Mouse (Mus musculus) liver, postnatal 0 days (tissue): Measurements from ENCODE around the gene Srp54c. TPM values are rescaled to one million over a fixed set of nuclear protein-coding genes. Genes with fewer than 3 reads are reported as not detected.
"Not testable (repeated sequence)": the region's sequence is repeated elsewhere in the genome, so short reads cannot be mapped to it uniquely, and the experiment has no call there.

Source experiments
- ATAC-seq: fragments of 200-750 bp; cut with Nextera tagmentation; 2 replicates; pipeline ENCODE4 v1.8.0; 2017; ENCODE audit warnings: mild to moderate bottlenecking, moderate library complexity
- DNase-seq: peaks from one replicate; pipeline ENCODE4 v3.0.0-alpha.2; 2016
- H3K27ac ChIP-seq: fragments of 300-500 bp; sonication (generic); 2 replicates; pipeline ENCODE4 v1.5.1; 2014; ENCODE audit warnings: antibody characterized with exemption, moderate library complexity, mild to moderate bottlenecking, low read depth
- H3K27me3 ChIP-seq: fragments of 300-500 bp; sonication (generic); 2 replicates; pipeline ENCODE4 v1.6.1; 2014; ENCODE audit warnings: low read length, control low read depth, mixed read lengths; ENCODE audit not compliant: insufficient read depth
- H3K36me3 ChIP-seq: fragments of 300-500 bp; sonication (generic); replicated peaks from 2 replicates; pipeline ENCODE4 v1.6.1; 2014; ENCODE audit warnings: mild to moderate bottlenecking, control low read depth, low read length, moderate library complexity, mixed read lengths; ENCODE audit not compliant: insufficient read depth
- H3K4me1 ChIP-seq: fragments of 300-500 bp; sonication (generic); 2 replicates; pipeline ENCODE4 v1.6.1; 2014; ENCODE audit warnings: antibody characterized with exemption, mild to moderate bottlenecking, control low read depth; ENCODE audit not compliant: insufficient read depth
- H3K4me2 ChIP-seq: fragments of 300-500 bp; sonication (generic); 2 replicates; pipeline ENCODE4 v1.6.1; 2014; ENCODE audit warnings: low read depth, mild to moderate bottlenecking, low read length, moderate library complexity, mixed read lengths
- H3K4me3 ChIP-seq: fragments of 300-500 bp; sonication (generic); 2 replicates; pipeline ENCODE4 v1.5.1; 2014; ENCODE audit warnings: low read depth, low read length
- H3K9ac ChIP-seq: fragments of 300-500 bp; sonication (generic); replicated peaks from 2 replicates; pipeline ENCODE4 v1.6.1; 2014; ENCODE audit warnings: mild to moderate bottlenecking, moderate library complexity
- H3K9me3 ChIP-seq: fragments of 300-500 bp; sonication (generic); 2 replicates; pipeline ENCODE4 v1.6.1; 2016; ENCODE audit warnings: mild to moderate bottlenecking, control low read depth, low read length, mixed read lengths
- CTCF ChIP-seq: sonication (generic); IDR thresholded peaks from 2 replicates; pipeline ENCODE4 v1.5.1; 2016; ENCODE audit warnings: antibody characterized with exemption, low read depth
- EP300 ChIP-seq: IDR thresholded peaks from 2 replicates; pipeline ENCODE4 v1.6.1; 2016; ENCODE audit warnings: antibody characterized with exemption, low read depth, mild to moderate bottlenecking
- WGBS: fragments of 180-500 bp; shearing (Covaris S2); extraction: QIAGEN DNeasy Blood & Tissue Kit; methylation state at CpG from one replicate; pipeline ENCODE4 v1.1.7; 2014; ENCODE audit not compliant: insufficient replicate concordance; 5-methylcytosine and 5-hydroxymethylcytosine counted together
- polyA plus RNA-seq: library from polyadenylated mRNA; unstranded; fragments of >200 nt; fragmentation: Nextera tagmentation; extraction: Ambion mirVana; gene quantifications from 2 replicates; pipeline ENCODE4 v1.2.1, GENCODE M21; 2015

Gene Srp54c
- polyA plus RNA-seq, 1 experiment from 2014 or later = 30.4 TPM

DNA sequence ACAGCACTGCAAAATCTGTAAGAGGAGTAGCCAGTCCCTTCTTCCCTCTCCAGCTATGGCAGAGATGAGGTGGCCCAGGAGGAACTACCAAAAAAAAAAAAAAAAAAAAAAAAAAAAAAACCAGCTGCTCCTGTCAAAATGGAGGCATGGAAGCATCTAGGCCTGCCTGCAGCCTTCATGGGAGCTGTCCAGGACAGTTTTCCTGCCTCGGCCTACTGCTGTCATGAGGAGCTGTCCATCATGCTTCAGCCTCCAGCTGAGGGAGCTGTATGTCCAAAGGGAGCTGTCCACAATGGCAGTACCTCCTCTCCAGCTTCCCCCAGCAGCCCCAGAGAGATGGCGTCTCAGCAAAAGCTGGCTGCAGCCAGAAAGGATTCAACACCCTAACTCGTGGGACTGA, 42.3 kb downstream of the Srp54c start:
- Histone ChIP-seq H3K27ac (no peak overlapping the region), H3K9ac (no peak overlapping the region), H3K4me1 (no peaks in the 10 kb centered on the region), H3K36me3 (no peaks in the 10 kb centered on the region), H3K4me3 (no peak overlapping the region), H3K27me3 (no peaks in the 10 kb centered on the region), H3K9me3 (no peaks in the 10 kb centered on the region), H3K4me2 (no peak overlapping the region)
- TF ChIP-seq EP300 = no peak
- TF ChIP-seq CTCF = no peak
- DNase-seq (no peak), ATAC-seq (no peak)
- WGBS = 65% methylated on average over 3 of the region's 3 CpGs

- H3K9me3 ChIP-seq, H3K27ac ChIP-seq, H3K9ac ChIP-seq, DNase-seq, H3K4me3 ChIP-seq, H3K4me1 ChIP-seq, H3K4me2 ChIP-seq, H3K27me3 ChIP-seq, H3K36me3 ChIP-seq: not testable (repeated sequence)
- ATAC-seq = 0 out of 2 replicates have a peak, but pooled peaks have one; percentile 17
- 89% methylated on average over 3 of the region's 6 CpGs for WGBS
Measured at GRCm38 (mm10) chr12:55277583-55277982, 47.6 kb downstream of the Srp54c start.

GRCm38 (mm10) chr12:55298112-55298511, 68.1 kb downstream of the Srp54c start:
- no peak overlapping the region for H3K27ac ChIP-seq
- peaks cover 18% of the 10 kb centered on the region for H3K4me1 ChIP-seq
- H3K9me3 ChIP-seq = no peaks in the 10 kb centered on the region
- H3K9ac ChIP-seq = no peak overlapping the region
- TF ChIP-seq CTCF = no peak
- no peak for TF ChIP-seq EP300
- H3K4me2 ChIP-seq = no peak overlapping the region
- no peak for ATAC-seq
- H3K4me3 ChIP-seq = no peak overlapping the region
- H3K27me3 ChIP-seq = no peaks in the 10 kb centered on the region
- peaks cover 37% of the 10 kb centered on the region for H3K36me3 ChIP-seq
- 93% methylated on average over 9 of the region's 9 CpGs for WGBS
- no peak for DNase-seq

- Histone ChIP-seq H3K4me3 (no peak within 1 kb of the TSS), H3K27me3 (no peaks in the 10 kb centered on the region), H3K4me1 (peaks cover 27% of the 10 kb centered on the region), H3K9ac (no peak within 1 kb of the TSS), H3K4me2 (no peak within 1 kb of the TSS), H3K36me3 (peaks cover 27% of the 10 kb centered on the region), H3K27ac (no peak within 1 kb of the TSS), H3K9me3 (no peaks in the 10 kb centered on the region)
- DNase-seq = no peak
- ATAC-seq = no peak
- TF ChIP-seq EP300 (no peak), CTCF (no peak)
- 68% methylated on average over 5 of the region's 5 CpGs for WGBS
Measured at GRCm38 (mm10) chr12:55299336-55299735, 69.4 kb downstream of the Srp54c start, which contains the start of gene 1110008L16Rik. 1110008L16Rik (plus strand) TSS chr12:55299577.

- peak overlapping the region; percentile 81 for H3K4me3 ChIP-seq
- WGBS = 59% methylated on average over 3 of the region's 3 CpGs
- no peaks in the 10 kb centered on the region for H3K27me3 ChIP-seq
- H3K4me2 ChIP-seq = peak overlapping the region; percentile 92
- peak overlapping the region; percentile 87; the same call in 1 of the 2 replicates for H3K9ac ChIP-seq
- ATAC-seq = no peak
- H3K9me3 ChIP-seq = no peaks in the 10 kb centered on the region
- DNase-seq = no peak
- H3K4me1 ChIP-seq = peaks cover 29% of the 10 kb centered on the region
- H3K27ac ChIP-seq = no peak overlapping the region
- TF ChIP-seq EP300 = no peak
- TF ChIP-seq CTCF = no peak
- H3K36me3 ChIP-seq = peaks cover 21% of the 10 kb centered on the region
Measured at GRCm38 (mm10) chr12:55300820-55301351, 70.9 kb downstream of the Srp54c start.

DNA sequence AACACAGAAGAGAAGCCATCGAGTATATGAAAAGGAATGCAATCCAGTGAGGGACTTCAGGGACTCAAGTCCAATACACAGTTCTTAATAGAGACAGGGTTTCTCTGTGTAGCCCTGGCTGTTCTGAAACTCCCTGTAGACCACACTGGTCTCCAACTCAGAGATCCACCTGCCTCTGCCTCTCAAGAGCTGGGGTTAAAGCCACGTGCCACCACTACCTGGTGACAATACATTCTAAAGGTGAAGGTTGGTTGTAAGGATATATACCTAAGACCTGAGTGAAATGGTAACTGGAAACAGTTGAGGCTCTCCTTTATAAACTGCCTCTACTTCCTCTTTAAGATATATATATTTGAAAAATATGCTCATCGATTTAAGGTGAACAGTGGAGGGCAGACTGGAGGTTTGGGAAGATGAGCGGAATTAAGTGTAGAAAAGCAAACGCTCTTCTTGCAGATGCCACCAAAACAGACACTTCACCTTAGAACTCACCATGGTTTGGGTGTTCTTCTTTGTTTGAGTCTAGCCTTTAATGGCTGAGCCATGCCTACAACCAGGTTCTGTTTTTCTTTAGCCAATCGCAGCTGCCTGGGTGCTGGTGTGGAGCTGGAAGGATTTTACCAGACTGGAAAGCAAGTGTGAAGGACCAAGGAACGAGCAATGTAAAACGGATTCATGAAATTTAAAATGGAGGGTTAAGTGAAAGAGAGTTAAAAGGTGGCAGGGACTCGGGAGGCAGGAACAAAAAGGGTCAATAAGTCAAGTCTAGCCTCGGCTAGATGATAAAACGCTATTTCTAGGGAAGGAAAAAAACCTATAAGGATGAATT, 71.7 kb downstream of the Srp54c start:
- Histone ChIP-seq H3K4me3 (peak overlapping the region; percentile 81), H3K27ac (peak overlapping the region; percentile 98), H3K9me3 (no peaks in the 10 kb centered on the region), H3K9ac (peak overlapping the region; percentile 87), H3K4me1 (peaks cover 29% of the 10 kb centered on the region), H3K4me2 (peak overlapping the region; percentile 92), H3K27me3 (no peaks in the 10 kb centered on the region), H3K36me3 (peaks cover 17% of the 10 kb centered on the region)
- TF ChIP-seq EP300 (no peak), CTCF (no peak)
- 25% methylated on average over 11 of the region's 11 CpGs for WGBS
- DNase-seq (no peak), ATAC-seq (no peak)
